In the genomic region with DNA sequence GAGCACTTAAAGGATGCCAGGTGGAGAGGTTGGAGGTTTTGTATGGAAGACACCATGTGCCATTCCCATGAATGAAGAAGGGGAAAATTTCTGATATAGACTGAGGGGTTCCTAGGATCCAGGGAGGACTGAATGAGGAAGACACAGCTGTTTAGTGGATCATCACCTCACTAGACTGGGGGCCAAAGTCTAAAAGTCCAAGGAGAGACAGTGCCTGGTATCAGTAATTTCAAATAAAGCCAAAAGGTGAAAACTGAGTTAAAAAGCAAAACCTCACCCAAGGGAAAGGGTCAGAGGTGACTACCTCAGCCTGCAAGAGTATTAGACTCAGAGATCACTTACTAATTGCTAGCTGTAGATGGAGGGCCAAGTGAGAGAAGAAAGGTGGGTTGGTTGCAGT, we compare ENCODE assay signal across 21 mouse cellular contexts.
"Had no signal": no experiment of that assay in that cellular context is flagged by ENCODE, and none has a peak within 500 bp of the region (broad histone marks: within the 10 kb centered on the region; RNA-seq: fewer than 3 reads in every experiment).

No protein-coding gene starts in this region.

- H3K9ac ChIP-seq: forebrain, embryonic 15.5 days; forebrain, postnatal 0 days; heart, embryonic 12.5 days; hindbrain, embryonic 12.5 days; hindbrain, embryonic 14.5 days; limb, embryonic 12.5 days; liver, embryonic 13.5 days had no signal

- H3K27ac ChIP-seq: forebrain, embryonic 15.5 days; heart, embryonic 10.5 days; hindbrain, embryonic 10.5 days; hindbrain, embryonic 12.5 days; hindbrain, embryonic 14.5 days; kidney, postnatal 0 days; limb, embryonic 10.5 days; limb, embryonic 12.5 days; liver, embryonic 13.5 days had no signal

- H3K4me1 ChIP-seq: forebrain, embryonic 15.5 days had no signal

- H3K4me2 ChIP-seq: forebrain, embryonic 15.5 days; heart, embryonic 12.5 days; hindbrain, embryonic 12.5 days; hindbrain, embryonic 14.5 days; limb, embryonic 12.5 days; liver, embryonic 13.5 days had no signal

- H3K4me3 ChIP-seq: forebrain, embryonic 15.5 days; heart, embryonic 10.5 days; heart, embryonic 12.5 days; hindbrain, embryonic 10.5 days; hindbrain, embryonic 12.5 days; left cerebral cortex, adult 2 months; limb, embryonic 10.5 days; limb, embryonic 12.5 days; liver, embryonic 13.5 days had no signal

- H3K27me3 ChIP-seq: forebrain, embryonic 15.5 days; heart, embryonic 12.5 days; hindbrain, embryonic 12.5 days; limb, embryonic 12.5 days; liver, embryonic 13.5 days had no signal

- H3K36me3 ChIP-seq: forebrain, embryonic 15.5 days; heart, embryonic 10.5 days; heart, embryonic 12.5 days; liver, embryonic 13.5 days had no signal

- DNase-seq: forebrain, postnatal 0 days; heart, adult 18-20 months; heart, postnatal 10 days; heart, postnatal 4 days; kidney, adult 11 months; kidney, postnatal 14 days; layer of hippocampus, postnatal 36 days; liver; liver, embryonic 13.5 days had no signal

- H3K9me3 ChIP-seq: forebrain, embryonic 15.5 days; heart, embryonic 10.5 days; heart, embryonic 12.5 days; hindbrain, embryonic 10.5 days; hindbrain, embryonic 12.5 days; limb, embryonic 10.5 days; limb, embryonic 12.5 days; liver, embryonic 13.5 days had no signal

- ATAC-seq: forebrain, embryonic 15.5 days; forebrain, postnatal 0 days; hindbrain, embryonic 16.5 days; inflammation-experienced regulatory T-cells, adult 6 months had no signal
